Mouse (Mus musculus): ENCODE measurements around the gene Fam221b.

Fam221b gene

DNA sequence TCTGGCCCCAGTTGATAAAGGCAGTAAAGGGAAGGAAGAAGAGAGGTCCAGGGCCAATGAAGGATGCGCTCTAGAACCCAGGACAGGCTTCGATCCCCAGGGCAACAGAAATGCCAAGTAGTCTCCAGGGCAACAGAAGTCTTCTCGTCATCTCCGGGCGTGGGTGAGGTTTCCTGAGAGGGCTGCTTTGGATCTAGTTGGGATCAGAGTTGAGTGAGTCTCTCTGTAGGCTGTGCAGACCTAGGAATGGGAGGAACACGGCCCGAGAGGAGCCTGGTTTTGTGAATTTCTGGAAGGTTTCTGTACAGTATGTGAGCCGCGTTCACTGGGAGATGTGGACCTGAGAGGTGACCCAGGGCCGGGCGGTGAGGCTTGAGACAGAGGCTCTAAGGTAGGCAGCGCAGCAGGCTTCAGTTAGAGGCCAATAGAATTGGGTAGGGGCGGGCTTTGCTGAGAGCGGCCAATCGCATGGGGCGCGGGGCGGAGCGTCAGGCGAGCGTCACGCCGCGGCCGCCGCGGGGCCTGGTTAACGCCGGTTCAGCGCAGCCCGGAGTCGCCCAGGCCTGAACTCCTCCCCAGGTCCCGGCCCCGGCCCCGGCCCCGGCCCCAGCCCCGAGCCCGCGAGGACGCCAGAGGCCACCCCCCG lies at the start of gene Fam221b, which contains the start of gene Tmem8b:
Gene Fam221b, minus strand, starts transcription at position 364 of the 646 bp plus-strand sequence.
Gene Tmem8b, plus strand, starts transcription at position 190 of the 646 bp plus-strand sequence.
- peak; percentile 78 for DNase-seq (ENCODE audit: low read depth, low spot score)

GRCm38 (mm10) chr4:43713652-43714219 lies 44.8 kb upstream of the Fam221b start:
- DNase-seq (ENCODE audit: low read depth, low spot score): no peak

- peak; percentile 75 for DNase-seq (ENCODE audit: low read depth, low spot score)
Measured at GRCm38 (mm10) chr4:43711821-43712220, 42.9 kb upstream of the Fam221b start.

DNA sequence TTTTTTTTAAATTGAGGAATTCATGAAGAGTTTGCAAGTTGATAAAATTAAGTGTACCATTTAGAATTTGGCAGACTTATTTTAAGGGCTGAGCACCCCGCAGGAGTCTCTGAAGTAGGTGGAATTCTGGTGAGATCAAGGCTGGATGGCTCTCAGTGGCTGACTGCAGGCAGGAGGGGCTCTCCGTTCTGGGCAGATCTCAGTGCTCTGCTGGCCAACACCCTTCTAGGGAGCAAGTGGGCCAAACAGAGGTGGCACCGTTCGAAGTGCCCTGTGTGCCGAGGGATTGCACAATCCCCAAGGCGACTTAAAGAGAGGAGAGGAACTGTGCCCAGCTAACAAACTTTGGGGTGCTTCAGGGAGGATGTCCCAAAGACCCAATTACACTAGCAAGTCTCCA lies 40.9 kb upstream of the Fam221b start, which contains the start of gene Olfr71:
Gene Olfr71, minus strand, starts transcription at position 387 of the 400 bp plus-strand sequence.
- DNase-seq (ENCODE audit: low read depth, low spot score): no peak

- DNase-seq (ENCODE audit: low read depth, low spot score): no peak
Measured at GRCm38 (mm10) chr4:43705991-43706390, 37.0 kb upstream of the Fam221b start.

DNA sequence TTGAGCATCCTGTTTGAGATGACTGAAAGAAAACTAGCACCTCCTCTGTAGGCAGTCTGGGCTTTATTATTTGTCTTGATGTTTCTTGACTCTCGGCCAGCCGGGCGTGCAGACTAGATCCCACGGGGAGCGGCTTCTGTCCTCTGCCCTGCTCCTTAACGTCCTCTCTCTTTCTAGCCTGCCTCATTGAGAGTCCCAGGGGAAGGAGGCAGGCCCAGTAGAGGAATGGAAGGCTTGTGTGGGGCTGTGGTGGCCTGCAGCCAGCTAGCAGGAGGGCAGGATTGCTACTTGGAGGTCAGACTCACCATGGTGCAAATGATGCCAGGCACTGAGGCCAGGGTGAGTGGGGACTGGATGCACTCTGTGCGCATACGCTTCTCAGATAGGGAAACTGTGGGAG lies 34.9 kb upstream of the Fam221b start:
- DNase-seq (ENCODE audit: low read depth, low spot score): no peak

DNA sequence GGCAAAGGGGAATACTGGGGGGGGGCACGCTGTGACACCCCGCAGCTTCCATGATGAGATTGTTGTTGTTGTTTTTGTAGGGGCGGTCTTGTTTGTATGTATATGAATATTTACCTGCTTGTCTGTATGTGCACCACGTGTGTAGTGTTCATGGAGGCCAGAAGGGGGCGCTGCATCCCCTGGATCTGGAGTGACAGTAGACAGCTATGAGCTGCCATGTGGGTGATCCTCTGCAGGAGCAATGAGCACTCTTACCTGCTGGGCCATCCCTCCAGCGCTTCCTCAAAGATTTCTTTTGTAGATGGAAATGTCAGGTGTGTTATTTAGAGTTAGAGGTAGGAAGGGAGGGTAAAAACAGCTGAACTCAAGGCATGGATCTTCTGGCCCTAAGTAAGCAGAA lies 34.5 kb upstream of the Fam221b start:
- no peak for DNase-seq (ENCODE audit: low read depth, low spot score)

DNA sequence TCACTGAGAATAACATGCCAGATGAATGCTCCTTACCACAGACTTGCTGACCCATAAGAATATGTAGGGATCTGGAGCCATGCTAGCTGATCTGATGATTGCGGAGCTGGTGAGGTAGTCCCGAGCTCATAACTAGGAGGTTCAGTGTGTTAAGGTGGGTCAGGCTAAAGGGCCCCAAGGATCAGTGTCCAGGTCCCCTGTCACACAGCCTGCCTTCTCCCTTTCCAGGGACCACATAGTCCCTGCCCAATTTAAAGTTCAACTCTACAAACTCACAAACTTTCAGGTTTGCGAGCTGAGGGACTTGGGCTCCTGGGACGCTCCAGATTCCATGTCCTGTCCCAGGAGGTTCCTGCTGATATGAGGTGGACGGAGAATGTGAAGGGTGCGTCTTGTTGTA lies 31.8 kb upstream of the Fam221b start, which contains the start of gene Olfr70:
Gene Olfr70, minus strand, starts transcription at position 101 of the 400 bp plus-strand sequence.
- DNase-seq (ENCODE audit: low read depth, low spot score): no peak

DNA sequence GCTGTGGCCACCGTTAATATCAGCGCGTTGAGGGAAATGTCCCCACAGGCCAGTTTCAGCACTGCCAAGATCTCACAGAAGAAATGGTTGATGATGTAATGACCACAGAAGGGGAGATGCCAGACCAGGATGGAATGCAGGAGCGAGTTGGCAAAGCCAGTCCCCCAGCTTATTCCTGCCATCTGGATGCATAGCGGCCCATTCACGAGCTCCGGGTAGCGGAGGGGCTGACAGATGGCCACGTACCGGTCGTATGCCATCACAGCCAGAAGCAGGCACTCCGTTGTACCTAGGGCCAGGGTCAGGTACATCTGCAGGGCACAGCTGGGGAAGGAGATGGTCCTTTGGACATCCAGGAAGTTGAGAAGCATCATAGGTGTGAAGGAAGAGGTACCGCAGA lies 27.6 kb upstream of the Fam221b start:
- no peak for DNase-seq (ENCODE audit: low read depth, low spot score)

GRCm38 (mm10) chr4:43695249-43695671 lies 26.3 kb upstream of the Fam221b start:
- DNase-seq (ENCODE audit: low read depth, low spot score): no peak

DNA sequence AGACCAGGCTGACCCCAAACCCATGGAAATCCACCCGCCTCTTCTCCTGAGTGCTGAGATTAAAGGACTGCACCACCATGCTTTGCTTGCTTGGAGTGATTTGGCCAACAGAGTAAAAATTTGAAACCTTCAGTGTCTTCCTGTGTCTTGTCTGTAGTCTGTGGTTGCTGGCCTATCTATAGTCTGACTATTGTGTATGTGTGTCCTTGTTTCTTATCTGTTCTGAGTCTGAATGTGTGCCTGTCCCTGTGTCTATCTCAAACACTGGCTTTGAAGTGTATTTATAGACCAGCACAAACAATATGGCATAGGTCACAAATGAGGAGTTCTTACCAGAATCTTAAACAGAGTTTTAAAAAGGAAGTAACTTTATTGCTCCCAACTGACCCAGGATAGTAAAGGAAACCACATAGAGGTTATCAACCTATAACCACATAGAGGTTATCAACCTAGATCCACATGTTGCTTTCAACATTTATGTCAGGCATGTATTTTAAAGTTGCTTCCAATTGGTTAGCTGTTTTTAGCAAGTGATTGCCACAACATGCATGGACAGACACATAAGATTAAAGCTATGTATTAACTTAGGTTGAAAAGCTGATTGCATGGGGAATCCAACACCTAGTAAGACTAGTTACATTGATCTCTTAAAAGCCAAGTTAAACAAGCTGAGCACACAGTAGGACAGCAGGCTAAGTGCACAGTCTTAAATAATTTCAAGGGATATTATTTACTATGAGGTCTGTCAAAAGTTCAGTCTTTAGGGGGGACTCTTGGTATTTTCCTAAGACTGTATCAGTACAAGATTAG lies 25.7 kb upstream of the Fam221b start:
- no peak for DNase-seq (ENCODE audit: low read depth, low spot score)

GRCm38 (mm10) chr4:43693806-43694241 lies 24.9 kb upstream of the Fam221b start:
- DNase-seq (ENCODE audit: low read depth, low spot score): no peak

DNA sequence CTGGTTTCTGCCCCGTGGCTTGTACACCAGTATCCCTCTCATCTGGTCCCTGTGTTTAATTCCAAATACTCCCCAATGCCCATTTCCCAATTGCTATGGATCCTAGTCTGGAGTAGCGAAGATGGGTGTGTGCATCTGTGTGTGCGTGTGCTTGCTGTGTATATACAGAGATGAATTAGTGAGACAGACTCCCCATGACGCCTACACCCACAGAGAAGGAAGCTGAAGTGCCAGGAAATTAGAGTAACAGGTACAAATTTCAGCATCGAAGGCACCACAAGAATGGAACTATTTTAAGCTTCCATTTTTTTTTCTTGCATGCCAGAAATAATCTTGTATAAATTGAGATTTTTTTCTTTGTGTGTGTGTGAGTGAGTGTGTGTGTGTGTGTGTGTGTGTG lies 22.1 kb upstream of the Fam221b start:
- DNase-seq (ENCODE audit: low read depth, low spot score): no peak

GRCm38 (mm10) chr4:43690021-43690420 lies 21.1 kb upstream of the Fam221b start:
- DNase-seq (ENCODE audit: low read depth, low spot score): no peak

DNA sequence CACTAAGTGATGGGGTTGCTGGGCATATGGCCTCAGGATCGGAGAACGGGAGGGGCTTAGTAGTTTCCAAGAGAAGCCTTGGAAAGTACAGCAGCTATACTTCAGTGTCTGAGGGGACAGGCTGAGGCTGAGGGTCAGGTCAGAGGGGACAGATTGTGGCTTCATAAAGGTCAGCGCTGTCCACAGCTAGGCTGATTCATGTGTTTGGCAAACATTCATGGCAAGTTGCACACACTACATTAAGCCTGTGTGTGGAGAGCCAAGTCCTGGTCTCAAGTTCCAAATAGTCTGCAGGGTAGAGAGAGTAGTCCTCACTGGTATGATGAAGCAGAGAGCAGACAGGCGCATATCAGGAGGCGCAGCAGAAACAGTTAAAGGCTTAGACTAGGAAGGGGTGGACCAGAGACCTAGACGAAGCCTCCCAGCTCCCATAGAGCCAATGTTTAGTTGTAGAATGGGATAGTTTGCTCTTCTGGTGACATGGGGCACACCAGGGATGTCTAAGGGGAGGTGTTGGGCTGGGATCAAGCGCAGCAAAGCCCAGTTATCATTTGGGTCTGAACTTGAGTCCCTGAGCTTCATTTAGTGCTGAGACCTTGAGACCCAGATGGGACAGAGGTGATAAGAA lies 10.6 kb upstream of the Fam221b start:
- no peak for DNase-seq (ENCODE audit: low read depth, low spot score)

DNA sequence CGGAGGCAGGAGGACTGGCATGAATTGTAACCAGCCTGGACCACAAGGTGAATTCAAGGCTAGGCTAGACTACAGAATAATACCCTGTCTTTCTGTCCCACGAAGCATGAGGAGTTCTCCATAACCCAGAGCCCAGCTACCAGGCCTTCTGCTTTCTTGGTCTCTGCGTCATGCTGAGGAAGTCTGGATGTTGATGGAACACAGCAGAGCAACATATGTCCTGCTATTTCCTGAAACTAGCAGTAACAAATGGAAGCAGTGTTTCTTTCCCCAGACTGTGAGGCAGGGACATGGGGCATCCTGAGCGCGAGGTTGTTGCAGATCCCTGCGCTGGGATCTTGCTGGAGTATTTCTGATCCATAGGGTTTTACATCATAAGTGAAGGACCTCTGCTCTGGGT lies 9.6 kb upstream of the Fam221b start:
- no peak for DNase-seq (ENCODE audit: low read depth, low spot score)

DNA sequence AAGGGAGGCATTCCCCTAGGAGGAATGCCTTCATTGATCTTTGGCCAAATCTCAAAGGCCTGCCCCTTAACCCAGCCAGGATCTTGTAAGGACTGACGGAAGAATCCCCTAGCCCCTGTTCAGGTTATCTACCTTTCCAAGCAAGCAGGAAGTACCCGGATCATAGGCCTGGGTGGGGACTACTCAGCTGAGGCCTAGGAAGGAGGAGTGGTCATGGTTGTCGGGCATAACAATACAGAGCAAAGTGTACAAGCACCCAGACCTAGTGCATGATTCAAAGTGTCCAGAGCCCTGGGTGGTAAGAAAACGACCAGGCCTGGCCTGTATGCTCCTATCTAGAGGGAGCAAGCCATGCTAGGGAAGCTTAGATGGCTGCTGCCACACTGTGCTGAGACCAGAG lies 6.7 kb upstream of the Fam221b start:
- DNase-seq (ENCODE audit: low read depth, low spot score): no peak

DNA sequence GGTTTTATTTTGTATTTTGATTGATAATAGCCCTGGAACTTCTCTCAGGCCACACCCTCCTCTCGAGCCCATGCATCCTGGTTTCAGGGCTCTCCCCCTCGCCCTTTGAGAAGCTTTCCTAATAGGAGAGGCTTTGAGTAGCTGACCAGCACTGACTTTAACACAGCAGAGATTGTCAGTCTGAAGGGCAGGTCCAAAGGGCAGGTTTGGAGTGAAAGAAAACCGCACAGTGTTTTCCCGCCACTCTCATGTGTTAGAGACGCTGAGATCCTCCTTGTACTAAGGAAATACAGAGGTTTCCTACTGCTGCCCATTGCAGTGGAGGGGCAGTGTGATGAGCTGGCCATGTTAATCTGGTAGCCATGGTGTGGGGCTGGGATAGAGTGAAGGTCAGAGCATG lies 6.0 kb upstream of the Fam221b start:
- no peak for DNase-seq (ENCODE audit: low read depth, low spot score)

DNA sequence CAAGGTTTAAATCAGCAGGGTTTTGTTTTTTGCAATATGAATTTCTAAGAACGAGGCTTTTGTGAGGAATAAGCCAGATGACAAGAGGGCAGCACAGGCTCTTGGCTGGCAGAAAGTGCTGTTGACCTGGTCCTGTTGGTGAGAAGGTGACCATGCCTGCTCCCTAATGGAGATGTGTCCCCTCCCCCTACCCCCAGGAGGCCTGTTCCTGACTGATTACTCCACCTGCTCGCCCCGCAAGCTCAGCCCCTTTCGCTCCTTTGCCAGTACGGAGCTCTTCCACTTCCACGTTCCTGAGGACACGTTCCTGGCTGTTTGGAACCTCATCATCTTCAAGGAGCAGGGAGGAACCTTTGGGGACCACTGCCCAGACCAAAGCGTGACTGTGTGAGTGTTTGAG lies 4.8 kb upstream of the Fam221b start:
- DNase-seq (ENCODE audit: low read depth, low spot score): no peak

- peak; percentile 89 for DNase-seq (ENCODE audit: low read depth, low spot score)
Measured at GRCm38 (mm10) chr4:43672070-43672469, 3.1 kb upstream of the Fam221b start.

DNA sequence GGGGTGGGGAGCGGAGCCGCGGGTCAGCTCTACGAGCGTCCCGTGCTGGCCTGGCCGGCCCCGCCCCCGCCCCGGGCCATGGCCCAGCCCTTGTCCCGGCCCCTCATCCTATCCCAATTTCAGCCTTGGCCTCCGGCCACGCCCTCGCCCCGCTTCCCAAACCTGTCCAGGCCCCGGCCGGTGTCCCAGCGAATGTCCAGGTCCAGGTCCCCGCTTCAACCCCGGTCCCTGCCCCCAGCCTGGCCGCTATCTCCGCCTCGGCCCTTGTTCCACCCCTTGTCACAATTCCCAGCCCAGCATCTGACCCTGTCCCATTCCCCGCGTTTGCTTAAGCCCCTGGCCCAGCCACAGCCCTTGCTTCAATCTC lies 466 bp upstream of the Fam221b start:
- peak; percentile 53 for DNase-seq (ENCODE audit: low read depth, low spot score)

DNA sequence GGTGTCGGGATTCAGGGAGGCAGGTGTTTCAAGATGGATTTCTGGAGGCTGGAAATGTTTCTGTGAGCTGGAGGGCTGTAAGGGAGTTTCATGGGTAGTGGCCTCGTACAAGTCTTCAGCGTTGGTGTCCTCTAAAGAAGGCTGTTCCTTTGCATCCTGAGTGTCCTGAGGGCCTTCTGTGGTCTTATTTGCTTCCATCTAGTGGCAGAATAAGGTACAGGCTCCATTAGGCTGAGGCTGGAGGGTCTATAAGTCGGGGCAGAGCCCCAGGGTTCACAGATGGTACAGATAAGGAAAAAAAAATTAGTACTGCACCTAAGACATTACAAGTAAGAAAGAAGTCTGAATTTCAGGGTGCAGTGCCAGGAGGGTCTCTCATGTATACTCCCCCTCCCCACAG lies 2.5 kb downstream of the Fam221b start:
- DNase-seq (ENCODE audit: low read depth, low spot score): no peak
